Mouse (Mus musculus) neural tube, embryonic 11.5 days (tissue): ENCODE measurements at regions not wholly inside any gene's neighbourhood (a gene's known extent, or its start where the extent isn't known, plus 50 kb on each side); places are given as distances from the start of the nearest gene placed in this dataset.

ENCODE experiments used
- ATAC-seq: fragments of 200-750 bp; cut with Nextera tagmentation; 2 replicates; pipeline ENCODE4 v1.8.0; 2017; ENCODE audit warnings: moderate number of reproducible peaks, mild to moderate bottlenecking, moderate TSS enrichment, moderate library complexity; ENCODE audit not compliant: insufficient read depth, low FRiP score, low TSS enrichment
- DNase-seq: peaks from one replicate; pipeline ENCODE4 v3.0.0-alpha.2; 2015; ENCODE audit warnings: low spot score
- H3K27ac ChIP-seq: fragments of 300-500 bp; sonication (generic); 2 replicates; pipeline ENCODE4 v1.5.1; 2014; ENCODE audit warnings: low read depth, mild to moderate bottlenecking, low read length
- H3K27me3 ChIP-seq: fragments of 300-500 bp; sonication (generic); 2 replicates; pipeline ENCODE4 v1.6.1; 2014; ENCODE audit warnings: mild to moderate bottlenecking, low read length, mixed read lengths; ENCODE audit not compliant: control insufficient read depth, insufficient read depth
- H3K36me3 ChIP-seq: fragments of 300-500 bp; sonication (generic); 2 replicates; pipeline ENCODE4 v1.6.1; 2014; ENCODE audit warnings: mild to moderate bottlenecking, low read length, moderate library complexity, mixed read lengths; ENCODE audit not compliant: control insufficient read depth, insufficient read depth
- H3K4me1 ChIP-seq: fragments of 300-500 bp; sonication (generic); 2 replicates; pipeline ENCODE4 v1.6.1; 2014; ENCODE audit warnings: low read length, mixed read lengths; ENCODE audit not compliant: control insufficient read depth, insufficient read depth
- H3K4me2 ChIP-seq: fragments of 300-500 bp; sonication (generic); 2 replicates; pipeline ENCODE4 v1.6.1; 2014; ENCODE audit warnings: low read depth, mild to moderate bottlenecking, moderate library complexity
- H3K4me3 ChIP-seq: fragments of 300-500 bp; sonication (generic); 2 replicates; pipeline ENCODE4 v1.5.1; 2014; ENCODE audit warnings: low read depth, low read length
- H3K9ac ChIP-seq: fragments of 300-500 bp; sonication (generic); 2 replicates; pipeline ENCODE4 v1.6.1; 2014; ENCODE audit warnings: mild to moderate bottlenecking, low read length
- H3K9me3 ChIP-seq: fragments of 300-500 bp; sonication (generic); 2 replicates; pipeline ENCODE4 v1.6.1; 2016; ENCODE audit warnings: low read length; ENCODE audit not compliant: control insufficient read depth
- WGBS: fragments of 180-500 bp; shearing (Covaris S2); extraction: QIAGEN DNeasy Blood & Tissue Kit; methylation state at CpG from one replicate; pipeline ENCODE4 v1.1.7; 2014; 5-methylcytosine and 5-hydroxymethylcytosine counted together

DNA sequence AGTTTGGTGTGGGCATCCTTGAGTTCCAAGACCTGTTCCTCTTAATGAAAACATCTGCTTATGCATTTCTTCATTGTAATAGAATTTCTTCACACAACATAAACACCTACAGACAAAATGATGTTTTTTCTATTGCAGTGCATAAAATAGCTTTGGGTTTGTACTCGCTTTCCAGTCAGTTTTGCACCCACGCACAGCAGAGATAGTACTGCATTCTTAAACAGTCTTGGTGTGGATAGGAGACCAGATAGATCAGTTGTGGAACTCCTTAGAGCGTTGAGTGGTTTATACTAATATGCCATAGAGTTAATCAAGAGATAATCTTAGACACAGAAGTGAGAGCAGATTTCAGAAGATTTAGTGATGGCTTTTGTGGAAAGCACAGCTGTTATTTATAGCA, 273.7 kb upstream of the Gm5148 start:
- ATAC-seq (no peak), DNase-seq (no peak)
- H3K27me3 ChIP-seq, result no peaks in the 10 kb centered on the region
- no peaks in the 10 kb centered on the region for H3K4me1 ChIP-seq
- no peak overlapping the region for H3K4me3 ChIP-seq
- H3K9ac ChIP-seq, result no peak overlapping the region
- no peaks in the 10 kb centered on the region for H3K9me3 ChIP-seq
- WGBS, result 94% methylated on average over 3 of the region's 3 CpGs
- H3K36me3 ChIP-seq, result no peaks in the 10 kb centered on the region
- H3K4me2 ChIP-seq, result no peak overlapping the region
- no peak overlapping the region for H3K27ac ChIP-seq

- DNase-seq (no peak), ATAC-seq (no peak)
- H3K4me1 ChIP-seq, result no peaks in the 10 kb centered on the region
- no peak overlapping the region for H3K4me2 ChIP-seq
- WGBS, result 93% methylated on average over 6 of the region's 6 CpGs
- no peaks in the 10 kb centered on the region for H3K27me3 ChIP-seq
- no peak overlapping the region for H3K27ac ChIP-seq
- no peaks in the 10 kb centered on the region for H3K9me3 ChIP-seq
- H3K9ac ChIP-seq, result no peak overlapping the region
- no peak overlapping the region for H3K4me3 ChIP-seq
- no peaks in the 10 kb centered on the region for H3K36me3 ChIP-seq
Observed at GRCm38 (mm10) chr3:37989992-37990391, 265.7 kb upstream of the Gm5148 start.

DNA sequence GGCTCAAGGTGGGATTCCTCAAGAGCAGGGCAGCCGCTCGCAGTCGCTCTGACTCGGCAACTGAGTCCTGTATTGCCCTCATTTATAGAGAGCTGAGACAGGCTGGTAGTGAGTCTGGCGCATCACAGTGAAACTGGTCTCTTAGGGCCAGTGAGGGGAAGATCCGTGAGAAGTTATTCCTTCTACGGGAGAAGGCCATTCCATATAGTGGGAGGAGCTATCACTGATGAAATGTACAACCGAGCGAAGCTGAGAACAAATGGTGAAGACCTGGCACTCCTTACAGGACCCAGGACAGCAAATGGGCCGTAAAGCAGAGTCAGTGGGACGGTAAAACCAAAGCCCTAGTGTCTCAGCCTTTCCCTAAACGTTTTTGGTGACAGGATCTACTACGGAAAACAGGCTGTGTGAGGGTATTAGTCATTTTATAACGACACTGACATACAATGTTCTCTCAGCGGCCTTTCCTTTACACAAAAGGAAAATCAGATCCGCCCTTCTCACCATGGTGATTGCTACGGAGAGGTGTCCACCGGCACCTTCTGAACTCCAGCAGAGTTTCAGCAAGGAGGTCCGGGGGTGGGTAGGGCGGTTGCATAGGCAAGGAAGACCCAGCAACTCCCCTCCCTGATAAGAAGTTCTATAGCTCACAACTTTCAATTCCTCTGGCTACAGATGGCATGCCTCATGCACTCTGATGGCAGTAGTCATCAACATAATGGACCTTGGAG, 263.6 kb upstream of the Gm5148 start:
- Histone ChIP-seq H3K9ac (no peak overlapping the region), H3K4me3 (no peak overlapping the region), H3K9me3 (no peaks in the 10 kb centered on the region), H3K36me3 (no peaks in the 10 kb centered on the region), H3K4me2 (no peak overlapping the region), H3K4me1 (no peaks in the 10 kb centered on the region), H3K27ac (no peak overlapping the region), H3K27me3 (no peaks in the 10 kb centered on the region)
- WGBS, result 44% methylated on average over 20 of the region's 20 CpGs
- DNase-seq (no peak), ATAC-seq (no peak)

GRCm38 (mm10) chr3:37987007-37987774, 262.9 kb upstream of the Gm5148 start:
- DNase-seq, result no peak
- Histone ChIP-seq H3K4me1 (no peaks in the 10 kb centered on the region), H3K4me2 (no peak overlapping the region), H3K4me3 (no peak overlapping the region), H3K9ac (no peak overlapping the region), H3K9me3 (no peaks in the 10 kb centered on the region), H3K36me3 (no peaks in the 10 kb centered on the region), H3K27ac (no peak overlapping the region), H3K27me3 (no peaks in the 10 kb centered on the region)
- WGBS, result 49% methylated on average over 14 of the region's 14 CpGs
- no peak for ATAC-seq

- WGBS, result 89% methylated on average over 9 of the region's 9 CpGs
- Histone ChIP-seq H3K4me2 (no peak overlapping the region), H3K9me3 (no peaks in the 10 kb centered on the region), H3K36me3 (no peaks in the 10 kb centered on the region), H3K4me3 (no peak overlapping the region), H3K4me1 (no peaks in the 10 kb centered on the region), H3K27ac (no peak overlapping the region), H3K27me3 (no peaks in the 10 kb centered on the region), H3K9ac (no peak overlapping the region)
- DNase-seq (no peak), ATAC-seq (no peak)
Observed at GRCm38 (mm10) chr3:37984706-37985105, 260.4 kb upstream of the Gm5148 start.

DNA sequence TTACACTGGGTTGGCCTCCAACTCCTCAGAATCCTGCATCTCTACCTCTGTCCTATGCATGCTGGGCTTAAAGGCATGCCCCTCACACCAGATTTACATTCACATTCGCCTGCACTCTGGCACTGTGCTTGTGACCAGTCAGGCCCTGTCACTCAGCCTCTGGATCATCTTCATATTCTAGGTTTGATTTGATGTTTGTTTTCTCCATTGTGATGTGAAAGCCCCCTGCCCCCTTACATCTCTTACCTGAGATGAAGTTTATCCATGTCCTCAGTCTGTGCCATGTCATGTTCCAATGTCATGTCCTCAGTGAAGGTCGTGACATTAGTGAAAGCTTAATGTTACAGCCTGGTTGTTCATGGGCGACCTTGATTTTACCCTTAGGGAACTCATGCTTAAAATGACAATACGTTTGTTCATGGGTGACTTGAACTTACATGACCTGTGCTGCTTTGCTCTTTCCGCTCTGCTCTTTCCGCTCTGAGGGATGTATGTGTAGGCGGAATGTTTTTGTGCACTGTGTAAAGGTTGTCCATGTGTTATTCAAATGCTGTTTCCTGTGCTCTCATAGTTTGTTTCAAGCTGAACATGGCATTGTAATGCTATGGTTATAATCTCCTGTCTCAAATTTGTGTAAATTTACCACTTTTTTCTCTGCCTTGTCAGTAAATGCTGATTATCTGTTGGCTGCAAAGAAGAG, 257.3 kb upstream of the Gm5148 start:
- H3K4me3 ChIP-seq, result no peak overlapping the region
- H3K27me3 ChIP-seq, result no peaks in the 10 kb centered on the region
- H3K9ac ChIP-seq, result no peak overlapping the region
- 50% methylated on average over 7 of the region's 7 CpGs for WGBS
- H3K4me1 ChIP-seq, result no peaks in the 10 kb centered on the region
- H3K36me3 ChIP-seq, result no peaks in the 10 kb centered on the region
- DNase-seq, result no peak
- H3K9me3 ChIP-seq, result no peaks in the 10 kb centered on the region
- ATAC-seq, result no peak
- no peak overlapping the region for H3K4me2 ChIP-seq
- no peak overlapping the region for H3K27ac ChIP-seq

- 47% methylated on average over 5 of the region's 5 CpGs for WGBS
- H3K9me3 ChIP-seq, result no peaks in the 10 kb centered on the region
- no peaks in the 10 kb centered on the region; the same call in 1 of the 2 replicates for H3K4me1 ChIP-seq
- no peak overlapping the region for H3K4me3 ChIP-seq
- DNase-seq, result no peak
- H3K9ac ChIP-seq, result no peak overlapping the region
- no peak overlapping the region for H3K4me2 ChIP-seq
- H3K36me3 ChIP-seq, result no peaks in the 10 kb centered on the region
- H3K27ac ChIP-seq, result no peak overlapping the region
- ATAC-seq, result no peak
- no peaks in the 10 kb centered on the region for H3K27me3 ChIP-seq
Observed at GRCm38 (mm10) chr3:37979871-37980270, 255.6 kb upstream of the Gm5148 start.

- H3K27me3 ChIP-seq, result no peaks in the 10 kb centered on the region
- 33% methylated on average over 6 of the region's 6 CpGs for WGBS
- no peaks in the 10 kb centered on the region for H3K36me3 ChIP-seq
- H3K4me1 ChIP-seq, result no peaks in the 10 kb centered on the region; the same call in 1 of the 2 replicates
- H3K9me3 ChIP-seq, result no peaks in the 10 kb centered on the region
- ATAC-seq, result no peak
- H3K4me3 ChIP-seq, result no peak overlapping the region
- no peak for DNase-seq
- no peak overlapping the region for H3K9ac ChIP-seq
- no peak overlapping the region for H3K4me2 ChIP-seq
- H3K27ac ChIP-seq, result no peak overlapping the region
Observed at GRCm38 (mm10) chr3:37978481-37978880, 254.2 kb upstream of the Gm5148 start.
